In genomic region chr10:114808799-114809198, GRCm38 (mm10) we compare ENCODE assay signal across 22 mouse cellular contexts. TPM values are rescaled to one million over a fixed set of nuclear protein-coding genes. Genes with fewer than 3 reads are reported as not detected.
DNase-seq lines count a peak whose midpoint lies in the region; ATAC-seq and TF ChIP-seq lines count a peak whose summit lies in the region.
"Had no signal": no experiment of that assay in that cellular context is flagged by ENCODE, and none has a peak within 500 bp of the region (broad histone marks: within the 10 kb centered on the region; RNA-seq: fewer than 3 reads in every experiment).

No protein-coding gene starts in this region.

- H3K27ac ChIP-seq in layer of hippocampus, adult 2 months: no peak overlapping the region
- H3K27ac ChIP-seq in midbrain, embryonic 14.5 days (replicated peaks; ENCODE audit: low read depth, low read length): no peak overlapping the region
- H3K27ac ChIP-seq in midbrain, embryonic 15.5 days: no peak overlapping the region
- H3K27ac ChIP-seq: embryonic facial prominence, embryonic 13.5 days; forebrain, embryonic 13.5 days; gastrocnemius, adult 2 months; heart, embryonic 13.5 days had no signal

- H3K27me3 ChIP-seq in midbrain, embryonic 14.5 days (ENCODE audit: control insufficient read depth, insufficient read depth, low read length): no peaks in the 10 kb centered on the region
- no peaks in the 10 kb centered on the region for H3K27me3 ChIP-seq in midbrain, embryonic 15.5 days (replicated peaks)

- 35% methylated on average over 3 of the region's 3 CpGs for WGBS in midbrain, embryonic 14.5 days
- 32% methylated on average over 3 of the region's 3 CpGs for WGBS in midbrain, embryonic 15.5 days

- no peak for DNase-seq in frontal cortex, postnatal 10 days (ENCODE audit: low spot score in 2 of 2)
- DNase-seq in layer of hippocampus, adult 2 months (ENCODE audit: low spot score in 2 of 2): no peak
- DNase-seq in layer of hippocampus, postnatal 14 days (ENCODE audit: low spot score in 2 of 2): no peak
- peak; percentile 59 for DNase-seq in midbrain, embryonic 14.5 days
- DNase-seq in brain, adult 2 months (ENCODE audit: low read depth, low spot score): peak; percentile 36
- DNase-seq in ovary, adult 18-20 months (ENCODE audit: low spot score): no peak
- DNase-seq: adrenal gland, adult 8-10 months; adrenal gland, postnatal 36 days; cerebellum, adult 11-12 months; cerebellum, adult 9-10 months; cerebellum, postnatal 36 days; gastrocnemius, adult 2 months; gastrocnemius, postnatal 25 days; heart, postnatal 36 days had no signal

- no peaks in the 10 kb centered on the region for H3K4me1 ChIP-seq in midbrain, embryonic 14.5 days (ENCODE audit: control insufficient read depth, insufficient read depth, low read length)
- H3K4me1 ChIP-seq in midbrain, embryonic 15.5 days: peaks cover 1% of the 10 kb centered on the region; the same call in 1 of the 2 replicates
- H3K4me1 ChIP-seq: embryonic facial prominence, embryonic 13.5 days; forebrain, embryonic 13.5 days; heart, embryonic 13.5 days had no signal

- ATAC-seq in frontal cortex, adult (ENCODE audit: low TSS enrichment): peak; percentile 60; the same call in 1 of the 2 replicates
- ATAC-seq in midbrain, embryonic 14.5 days (ENCODE audit: low FRiP score, low TSS enrichment): no peak
- ATAC-seq in midbrain, embryonic 15.5 days (replicated peaks): no peak
- ATAC-seq: forebrain, embryonic 13.5 days; intestine, embryonic 16.5 days had no signal

- no peak overlapping the region for H3K9ac ChIP-seq in midbrain, embryonic 14.5 days (replicated peaks; ENCODE audit: low read length)
- no peak overlapping the region for H3K9ac ChIP-seq in midbrain, embryonic 15.5 days
- H3K9ac ChIP-seq: embryonic facial prominence, embryonic 13.5 days; forebrain, embryonic 13.5 days; heart, embryonic 13.5 days had no signal

- TF ChIP-seq CTCF in layer of hippocampus, adult 2 months (conservative IDR thresholded peaks at IDR 0.05): peak; percentile 62

- no peaks in the 10 kb centered on the region for H3K9me3 ChIP-seq in midbrain, embryonic 14.5 days (ENCODE audit: control insufficient read depth, low read length)
- H3K9me3 ChIP-seq in midbrain, embryonic 15.5 days: no peaks in the 10 kb centered on the region
- H3K9me3 ChIP-seq: embryonic facial prominence, embryonic 13.5 days; forebrain, embryonic 13.5 days; heart, embryonic 13.5 days had no signal

- no peak overlapping the region for H3K4me2 ChIP-seq in midbrain, embryonic 14.5 days (ENCODE audit: low read length)
- no peak overlapping the region for H3K4me2 ChIP-seq in midbrain, embryonic 15.5 days
- H3K4me2 ChIP-seq: embryonic facial prominence, embryonic 13.5 days; forebrain, embryonic 13.5 days; heart, embryonic 13.5 days had no signal

- no peaks in the 10 kb centered on the region for H3K36me3 ChIP-seq in midbrain, embryonic 14.5 days (ENCODE audit: control insufficient read depth, insufficient read depth, low read length)
- H3K36me3 ChIP-seq in midbrain, embryonic 15.5 days (replicated peaks): no peaks in the 10 kb centered on the region
- H3K36me3 ChIP-seq: embryonic facial prominence, embryonic 13.5 days; heart, embryonic 13.5 days had no signal

- H3K4me3 ChIP-seq in layer of hippocampus, adult 2 months: no peak overlapping the region
- no peak overlapping the region for H3K4me3 ChIP-seq in midbrain, embryonic 14.5 days (replicated peaks; ENCODE audit: low read depth, low read length)
- no peak overlapping the region for H3K4me3 ChIP-seq in midbrain, embryonic 15.5 days
- H3K4me3 ChIP-seq: embryonic facial prominence, embryonic 13.5 days; forebrain, embryonic 13.5 days; gastrocnemius, adult 2 months; heart, embryonic 13.5 days had no signal

RNA-seq across cellular contexts. Expression of gene Trhde, which starts 6.7 kb away (rescaled TPM):
- total RNA-seq in layer of hippocampus, adult 2 months (2021): 10 to 100 TPM; 32.2 to 33.6 TPM
- total RNA-seq in layer of hippocampus, postnatal 14 days (2021): 10 to 100 TPM; 40.0 to 45.5 TPM
- polyA plus RNA-seq in midbrain, embryonic 14.5 days (2014; fragmentation: Nextera tagmentation; extraction: Ambion mirVana): 5.4 and 6.8 TPM in 2 replicates
- polyA plus RNA-seq in midbrain, embryonic 15.5 days (2015; fragmentation: Nextera tagmentation; extraction: Ambion mirVana): 6.0 and 7.4 TPM in 2 replicates
- total RNA-seq: ES-E14; granulocyte monocyte progenitor cell, adult 5-6 weeks had no signal
- polyA plus RNA-seq: heart, embryonic 13.5 days had no signal

Comparison
In these comparisons a context has a peak if more than half of its experiments do, and no peak if none do; other contexts are left out.
1. DNase-seq: peak in midbrain, embryonic 14.5 days (single experiment) and brain, adult 2 months (single experiment); none in frontal cortex, postnatal 10 days (0 of 2), layer of hippocampus, adult 2 months (0 of 2), layer of hippocampus, postnatal 14 days (0 of 2) and ovary, adult 18-20 months (single experiment).